Mouse (Mus musculus): ENCODE data around the gene Gm11437.

DNA sequence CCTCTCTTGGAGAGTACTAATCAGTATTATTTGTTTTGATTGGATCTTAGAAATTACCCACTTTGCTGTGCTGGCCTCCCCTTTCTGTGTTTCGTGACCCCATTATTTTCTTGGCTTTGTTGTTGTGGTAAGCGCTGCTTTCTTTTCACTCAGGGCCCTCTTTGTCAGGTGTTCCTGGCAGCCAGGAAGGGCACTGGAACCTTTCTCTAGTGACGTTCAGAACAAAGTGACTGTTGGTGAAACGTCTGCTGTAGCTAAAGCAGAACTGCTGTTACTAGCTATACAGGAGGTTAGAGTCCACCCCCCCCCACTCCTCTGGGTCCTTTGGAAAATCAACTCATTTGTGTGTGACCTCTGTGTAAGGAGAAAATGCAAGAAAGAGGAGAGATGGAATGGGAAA is 38.5 kb upstream of the Gm11437 start:
- TF ChIP-seq CTCF (IDR thresholded peaks at IDR 0.05; ENCODE audit: control insufficient read depth, insufficient read depth, insufficient replicate concordance, low read depth, low read length) (no peak), POLR2A (IDR thresholded peaks at IDR 0.05; ENCODE audit: control insufficient read depth, low read depth, low read length) (no peak)
